Mouse (Mus musculus): ENCODE data around the gene 4921504E06Rik.

- TF ChIP-seq POLR2A (IDR thresholded peaks at IDR 0.05; ENCODE audit: borderline replicate concordance, control insufficient read depth, low read depth, low read length) (no peak), CTCF (IDR thresholded peaks at IDR 0.05; ENCODE audit: control insufficient read depth, insufficient read depth, low read length) (no peak)
Observed at GRCm38 (mm10) chr2:19599801-19600200, 46.1 kb upstream of the 4921504E06Rik start.
